Mouse (Mus musculus): ENCODE results near the gene Chmp3.

GRCm38 (mm10) chr6:71519476-71519875, 24.1 kb upstream of the Chmp3 start:
- no peak for TF ChIP-seq POLR2A (IDR thresholded peaks at IDR 0.05; ENCODE audit: low read depth, low read length)
- TF ChIP-seq CTCF (IDR thresholded peaks at IDR 0.05; ENCODE audit: borderline replicate concordance, insufficient read depth, low read length) = no peak

All from embryonic fibroblast, embryonic 13.5 days (primary cell).